Mouse (Mus musculus) hindbrain, embryonic 11.5 days (tissue): ENCODE results near the gene Capzb. TPM values are rescaled to one million over a fixed set of nuclear protein-coding genes. Genes with fewer than 3 reads are reported as not detected.

Experiments
- ATAC-seq: fragments of 200-750 bp; cut with Nextera tagmentation; 2 replicates; pipeline ENCODE4 v1.8.0; 2017; ENCODE audit warnings: mild to moderate bottlenecking, moderate TSS enrichment, moderate library complexity; ENCODE audit not compliant: low FRiP score
- DNase-seq: peaks from one replicate; pipeline ENCODE4 v3.0.0-alpha.2; 2015; ENCODE audit warnings: low spot score
- H3K27ac ChIP-seq: fragments of 300-500 bp; sonication (generic); 2 replicates; pipeline ENCODE4 v1.5.1; 2014; ENCODE audit warnings: mild to moderate bottlenecking, low read depth, low read length
- H3K27me3 ChIP-seq: fragments of 300-500 bp; sonication (generic); 2 replicates; pipeline ENCODE4 v1.6.1; 2014; ENCODE audit warnings: mild to moderate bottlenecking, low read length, moderate library complexity, mixed read lengths; ENCODE audit not compliant: control insufficient read depth, insufficient read depth
- H3K36me3 ChIP-seq: fragments of 300-500 bp; sonication (generic); 2 replicates; pipeline ENCODE4 v1.6.1; 2014; ENCODE audit warnings: mild to moderate bottlenecking, low read length, moderate library complexity, mixed read lengths; ENCODE audit not compliant: control insufficient read depth, insufficient read depth
- H3K4me1 ChIP-seq: fragments of 300-500 bp; sonication (generic); replicated peaks from 2 replicates; pipeline ENCODE4 v1.6.1; 2014; ENCODE audit warnings: low read length, mixed read lengths; ENCODE audit not compliant: control insufficient read depth, insufficient read depth
- H3K4me2 ChIP-seq: fragments of 300-500 bp; sonication (generic); replicated peaks from 2 replicates; pipeline ENCODE4 v1.6.1; 2014; ENCODE audit warnings: mild to moderate bottlenecking, low read depth, low read length
- H3K4me3 ChIP-seq: fragments of 300-500 bp; sonication (generic); 2 replicates; pipeline ENCODE4 v1.5.1; 2014; ENCODE audit warnings: low read depth, low read length
- H3K9ac ChIP-seq: fragments of 300-500 bp; sonication (generic); 2 replicates; pipeline ENCODE4 v1.6.1; 2014; ENCODE audit warnings: low read depth, low read length
- H3K9me3 ChIP-seq: fragments of 300-500 bp; sonication (generic); 2 replicates; pipeline ENCODE4 v1.6.1; 2016; ENCODE audit warnings: low read length; ENCODE audit not compliant: control insufficient read depth
- WGBS: fragments of 180-500 bp; shearing (Covaris S2); extraction: QIAGEN DNeasy Blood & Tissue Kit; methylation state at CpG from one replicate; pipeline ENCODE4 v1.1.7; 2014; 5-methylcytosine and 5-hydroxymethylcytosine counted together
- polyA plus RNA-seq: library from polyadenylated mRNA; unstranded; fragments of >200 nt; fragmentation: Nextera tagmentation; extraction: Ambion mirVana; gene quantifications from 2 replicates; pipeline ENCODE4 v1.2.1, GENCODE M21; 2014

Gene Capzb
- polyA plus RNA-seq, 1 experiment from 2014 or later = 239 TPM

- Histone ChIP-seq H3K27me3 (no peaks in the 10 kb centered on the region), H3K4me2 (no peak overlapping the region), H3K27ac (no peak overlapping the region), H3K9me3 (no peaks in the 10 kb centered on the region), H3K4me1 (0 out of 2 replicates have a peak, but pooled peaks cover 2% of the 10 kb centered on the region), H3K9ac (no peak overlapping the region), H3K36me3 (peaks cover 9% of the 10 kb centered on the region; the same call in 1 of the 2 replicates), H3K4me3 (no peak overlapping the region)
- DNase-seq (no peak), ATAC-seq (no peak)
- 81% methylated on average over 15 of the region's 15 CpGs for WGBS
These were observed 92.2 kb downstream of the Capzb start for GRCm38 (mm10) chr4:139284877-139285276.

- Histone ChIP-seq H3K27me3 (no peaks in the 10 kb centered on the region), H3K4me3 (no peak overlapping the region), H3K27ac (no peak overlapping the region), H3K4me2 (no peak overlapping the region), H3K9me3 (no peaks in the 10 kb centered on the region), H3K36me3 (0 out of 2 replicates have a peak, but pooled peaks cover 5% of the 10 kb centered on the region), H3K4me1 (0 out of 2 replicates have a peak, but pooled peaks cover 2% of the 10 kb centered on the region), H3K9ac (no peak overlapping the region)
- no peak for DNase-seq
- 87% methylated on average over 5 of the region's 5 CpGs for WGBS
- ATAC-seq = no peak
These were observed 93.5 kb downstream of the Capzb start for GRCm38 (mm10) chr4:139286234-139286633.

GRCm38 (mm10) chr4:139287122-139287863 lies 94.6 kb downstream of the Capzb start:
- no peak overlapping the region for H3K9ac ChIP-seq
- no peak overlapping the region for H3K27ac ChIP-seq
- H3K4me2 ChIP-seq = no peak overlapping the region
- H3K36me3 ChIP-seq = 0 out of 2 replicates have a peak, but pooled peaks cover 5% of the 10 kb centered on the region
- no peaks in the 10 kb centered on the region for H3K27me3 ChIP-seq
- DNase-seq (peak; percentile 85), ATAC-seq (no peak)
- 0 out of 2 replicates have a peak, but pooled peaks cover 2% of the 10 kb centered on the region for H3K4me1 ChIP-seq
- H3K9me3 ChIP-seq = no peaks in the 10 kb centered on the region
- no peak overlapping the region for H3K4me3 ChIP-seq
- 81% methylated on average over 18 of the region's 18 CpGs for WGBS

GRCm38 (mm10) chr4:139289017-139289416 lies 96.3 kb downstream of the Capzb start:
- no peak overlapping the region for H3K9ac ChIP-seq
- no peaks in the 10 kb centered on the region for H3K4me1 ChIP-seq
- 0 out of 2 replicates have a peak, but pooled peaks cover 3% of the 10 kb centered on the region for H3K36me3 ChIP-seq
- ATAC-seq = peak; percentile 19; the same call in 1 of the 2 replicates
- no peak overlapping the region for H3K4me2 ChIP-seq
- H3K4me3 ChIP-seq = no peak overlapping the region
- WGBS = 54% methylated on average over 10 of the region's 10 CpGs
- H3K27ac ChIP-seq = no peak overlapping the region
- H3K27me3 ChIP-seq = no peaks in the 10 kb centered on the region
- no peaks in the 10 kb centered on the region for H3K9me3 ChIP-seq
- DNase-seq = peak; percentile 60

GRCm38 (mm10) chr4:139291099-139291498 lies 98.4 kb downstream of the Capzb start:
- H3K36me3 ChIP-seq = 0 out of 2 replicates have a peak, but pooled peaks cover 3% of the 10 kb centered on the region
- DNase-seq = no peak
- H3K4me1 ChIP-seq = no peaks in the 10 kb centered on the region
- ATAC-seq = no peak
- H3K4me3 ChIP-seq = no peak overlapping the region
- WGBS = 86% methylated on average over 16 of the region's 16 CpGs
- H3K27ac ChIP-seq = no peak overlapping the region
- no peaks in the 10 kb centered on the region for H3K27me3 ChIP-seq
- H3K9me3 ChIP-seq = no peaks in the 10 kb centered on the region
- H3K9ac ChIP-seq = no peak overlapping the region
- H3K4me2 ChIP-seq = no peak overlapping the region

GRCm38 (mm10) chr4:139292038-139292437 lies 99.3 kb downstream of the Capzb start:
- no peak overlapping the region for H3K9ac ChIP-seq
- no peaks in the 10 kb centered on the region for H3K9me3 ChIP-seq
- ATAC-seq = no peak
- H3K4me2 ChIP-seq = no peak overlapping the region
- 0 out of 2 replicates have a peak, but pooled peaks cover 3% of the 10 kb centered on the region for H3K36me3 ChIP-seq
- no peaks in the 10 kb centered on the region for H3K27me3 ChIP-seq
- H3K4me3 ChIP-seq = no peak overlapping the region
- no peaks in the 10 kb centered on the region for H3K4me1 ChIP-seq
- DNase-seq = no peak
- no peak overlapping the region for H3K27ac ChIP-seq
- WGBS = 90% methylated on average over 5 of the region's 5 CpGs

GRCm38 (mm10) chr4:139297566-139297965 lies 104.9 kb downstream of the Capzb start:
- H3K4me2 ChIP-seq = no peak overlapping the region
- ATAC-seq = no peak
- H3K4me1 ChIP-seq = no peaks in the 10 kb centered on the region
- H3K27ac ChIP-seq = no peak overlapping the region
- no peaks in the 10 kb centered on the region for H3K27me3 ChIP-seq
- no peak overlapping the region for H3K4me3 ChIP-seq
- no peaks in the 10 kb centered on the region for H3K9me3 ChIP-seq
- no peaks in the 10 kb centered on the region for H3K36me3 ChIP-seq
- 90% methylated on average over 4 of the region's 4 CpGs for WGBS
- H3K9ac ChIP-seq = no peak overlapping the region
- no peak for DNase-seq

GRCm38 (mm10) chr4:139298671-139299366 lies 106.1 kb downstream of the Capzb start:
- Histone ChIP-seq H3K4me2 (no peak overlapping the region), H3K4me3 (no peak overlapping the region), H3K9me3 (no peaks in the 10 kb centered on the region), H3K36me3 (no peaks in the 10 kb centered on the region), H3K27me3 (no peaks in the 10 kb centered on the region), H3K9ac (no peak overlapping the region), H3K27ac (no peak overlapping the region), H3K4me1 (no peaks in the 10 kb centered on the region)
- WGBS = 84% methylated on average over 12 of the region's 12 CpGs
- DNase-seq = no peak
- ATAC-seq = no peak
